Mouse (Mus musculus) regulatory T cell (primary cell): Measurements from ENCODE around the gene Fam227b.

Experiments used
- in situ Hi-C: fragments of 300-600 bp; cut with MboI, MseI; formaldehyde crosslinking; loops from one replicate; pipeline ENCODE4 v1.15.1; 2025; ENCODE audit warnings: high pct_unique_total_duplicates

Fam227b gene

GRCm38 (mm10) chr2:126006742-126007141, 145.1 kb downstream of the Fam227b start:
- in situ Hi-C loops = loop anchor here (25.0 kb wide), 1 partner anchor 356 kb away; no protein-coding TSS in a partner anchor

- in situ Hi-C loops = loop anchor here (25.0 kb wide), 1 partner anchor 356 kb away; no protein-coding TSS in a partner anchor
Observed at GRCm38 (mm10) chr2:126006088-126006487, 145.7 kb downstream of the Fam227b start.

- in situ Hi-C loops = loop anchor here (25.0 kb wide), 1 partner anchor 360 kb away; no protein-coding TSS in a partner anchor
Observed at GRCm38 (mm10) chr2:126002291-126002690, 149.5 kb downstream of the Fam227b start.

GRCm38 (mm10) chr2:125975808-125976345, 175.9 kb downstream of the Fam227b start:
- in situ Hi-C loops = no loop called here

- in situ Hi-C loops = no loop called here
Observed at GRCm38 (mm10) chr2:125975206-125975605, 176.6 kb downstream of the Fam227b start.

- in situ Hi-C loops = no loop called here
Observed at GRCm38 (mm10) chr2:125973207-125973606, 178.6 kb downstream of the Fam227b start.

- in situ Hi-C loops = no loop called here
Observed at GRCm38 (mm10) chr2:125968811-125969210, 183.0 kb downstream of the Fam227b start.

- in situ Hi-C loops = no loop called here
Observed at GRCm38 (mm10) chr2:125948195-125948594, 203.6 kb downstream of the Fam227b start.

- in situ Hi-C loops = no loop called here
Observed at GRCm38 (mm10) chr2:125943301-125943700, 208.5 kb downstream of the Fam227b start.

GRCm38 (mm10) chr2:125941111-125941785, 210.6 kb downstream of the Fam227b start:
- in situ Hi-C loops = no loop called here

GRCm38 (mm10) chr2:125938993-125939642, 212.7 kb downstream of the Fam227b start:
- in situ Hi-C loops = no loop called here

GRCm38 (mm10) chr2:125936396-125936795, 215.4 kb downstream of the Fam227b start:
- in situ Hi-C loops = no loop called here

- in situ Hi-C loops = no loop called here
Observed at GRCm38 (mm10) chr2:125933977-125934376, 217.8 kb downstream of the Fam227b start.
